Comparison of ENCODE assay signal across 8 mouse cellular contexts in the genomic region with DNA sequence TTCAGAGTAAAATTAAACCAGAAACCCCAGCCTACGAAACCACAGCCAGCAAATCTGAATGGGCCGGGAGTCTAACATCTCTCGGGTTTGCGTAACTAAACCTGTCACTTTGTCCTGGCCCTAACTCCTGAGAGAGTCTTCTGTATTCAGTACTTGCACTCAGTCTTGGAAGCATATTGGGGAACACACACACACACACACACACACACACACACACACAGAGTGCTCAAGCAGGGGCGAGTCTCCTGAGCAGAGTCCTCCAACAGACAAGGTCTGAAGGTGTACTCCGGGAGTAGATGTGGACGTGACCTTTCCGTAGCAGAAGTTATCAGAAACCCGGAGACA. TPM values are rescaled to one million over a fixed set of nuclear protein-coding genes. Genes with fewer than 3 reads are reported as not detected.
A peak's percentile ranks its signal among the peaks of the same experiment; 100 is the strongest.
DNase-seq lines count a peak whose midpoint lies in the region; ATAC-seq lines count a peak whose summit lies in the region.

No protein-coding gene starts in this region.

- peaks cover 15% of the 10 kb centered on the region for H3K4me1 ChIP-seq in heart, embryonic 16.5 days (ENCODE audit: control insufficient read depth, insufficient read depth, low read length)
- H3K4me1 ChIP-seq in hindbrain, embryonic 14.5 days (replicated peaks; ENCODE audit: control insufficient read depth, insufficient read depth, low read length) = peaks cover 22% of the 10 kb centered on the region
- peaks cover 39% of the 10 kb centered on the region for H3K4me1 ChIP-seq in midbrain, embryonic 13.5 days (replicated peaks)

- H3K27ac ChIP-seq in heart, embryonic 16.5 days (ENCODE audit: low read length) = no peak overlapping the region
- H3K27ac ChIP-seq in hindbrain, embryonic 14.5 days = peak overlapping the region; percentile 69; the same call in 1 of the 2 replicates
- H3K27ac ChIP-seq in midbrain, embryonic 13.5 days = peak overlapping the region; percentile 87

- DNase-seq in heart, postnatal 10 days = no peak
- peak; percentile 33 for DNase-seq in brain, adult 2 months (ENCODE audit: low read depth, low spot score)
- no peak for DNase-seq in hindbrain, embryonic 14.5 days (ENCODE audit: low spot score)
- DNase-seq in thymus, postnatal 0 days (ENCODE audit: low spot score) = no peak
- DNase-seq in adrenal gland, adult 18-20 months (ENCODE audit: low spot score in 2 of 2) = no peak
- no peak for DNase-seq in cerebellum, postnatal 4 days (ENCODE audit: low spot score in 2 of 2)

- H3K9me3 ChIP-seq in heart, embryonic 16.5 days (replicated peaks; ENCODE audit: control insufficient read depth, low read length) = peaks cover 3% of the 10 kb centered on the region; the same call in 1 of the 2 replicates
- H3K9me3 ChIP-seq in hindbrain, embryonic 14.5 days (ENCODE audit: control insufficient read depth, low read length) = no peaks in the 10 kb centered on the region
- no peaks in the 10 kb centered on the region for H3K9me3 ChIP-seq in midbrain, embryonic 13.5 days

- peaks cover 55% of the 10 kb centered on the region for H3K27me3 ChIP-seq in heart, embryonic 16.5 days (ENCODE audit: control insufficient read depth, insufficient read depth, low read length)
- H3K27me3 ChIP-seq in hindbrain, embryonic 14.5 days (ENCODE audit: control insufficient read depth, insufficient read depth, low read length) = no peaks in the 10 kb centered on the region
- peaks cover 2% of the 10 kb centered on the region; the same call in 1 of the 2 replicates for H3K27me3 ChIP-seq in midbrain, embryonic 13.5 days

- no peaks in the 10 kb centered on the region for H3K36me3 ChIP-seq in heart, embryonic 16.5 days (ENCODE audit: control insufficient read depth, insufficient read depth)
- no peaks in the 10 kb centered on the region for H3K36me3 ChIP-seq in hindbrain, embryonic 14.5 days (replicated peaks; ENCODE audit: control insufficient read depth, insufficient read depth)
- no peaks in the 10 kb centered on the region for H3K36me3 ChIP-seq in midbrain, embryonic 13.5 days

- H3K4me3 ChIP-seq in heart, embryonic 16.5 days (ENCODE audit: low read length) = peak overlapping the region; percentile 72
- peak overlapping the region; percentile 75 for H3K4me3 ChIP-seq in hindbrain, embryonic 14.5 days (replicated peaks; ENCODE audit: low read length)
- peak overlapping the region; percentile 78 for H3K4me3 ChIP-seq in midbrain, embryonic 13.5 days (replicated peaks)

- peak overlapping the region; percentile 99 for H3K4me2 ChIP-seq in heart, embryonic 16.5 days (ENCODE audit: low read depth, low read length)
- H3K4me2 ChIP-seq in hindbrain, embryonic 14.5 days (replicated peaks) = peak overlapping the region; percentile 100
- H3K4me2 ChIP-seq in midbrain, embryonic 13.5 days (replicated peaks) = peak overlapping the region; percentile 99

- WGBS in heart, embryonic 16.5 days = under 1% methylated on average over 9 of the region's 9 CpGs
- WGBS in hindbrain, embryonic 14.5 days = 2% methylated on average over 9 of the region's 9 CpGs
- WGBS in midbrain, embryonic 13.5 days = 1% methylated on average over 9 of the region's 9 CpGs

- H3K9ac ChIP-seq in heart, embryonic 16.5 days (ENCODE audit: low read length) = peak overlapping the region; percentile 76; the same call in 1 of the 2 replicates
- H3K9ac ChIP-seq in hindbrain, embryonic 14.5 days = peak overlapping the region; percentile 78; the same call in 1 of the 2 replicates
- H3K9ac ChIP-seq in midbrain, embryonic 13.5 days (replicated peaks) = peak overlapping the region; percentile 87

- intact Hi-C loops in heart, postnatal 10 days (cut with DNase I) = loop anchor here (2.0 kb wide), 1 partner anchor 51 kb away; no protein-coding TSS in a partner anchor

- ATAC-seq in heart, embryonic 16.5 days (replicated peaks; ENCODE audit: extremely low read depth, insufficient read depth, low FRiP score) = no peak
- ATAC-seq in hindbrain, embryonic 14.5 days (ENCODE audit: low FRiP score) = no peak
- ATAC-seq in midbrain, embryonic 13.5 days = 0 out of 2 replicates have a peak, but pooled peaks have one; percentile 24

RNA-seq across cellular contexts. Expression of a gene that starts 1.3 kb away (rescaled TPM):
- 1.9 and 3.1 TPM in 2 replicates for polyA plus RNA-seq in heart, embryonic 16.5 days (2015; fragmentation: Nextera tagmentation; extraction: Ambion mirVana)
- 1 to 10 TPM; 2.3 to 2.5 TPM for total RNA-seq in heart, postnatal 10 days (2021)
- polyA plus RNA-seq in hindbrain, embryonic 14.5 days (2014; fragmentation: Nextera tagmentation; extraction: Ambion mirVana) = 4.6 and 5.4 TPM in 2 replicates
- polyA plus RNA-seq in midbrain, embryonic 13.5 days (2015; fragmentation: Nextera tagmentation; extraction: Ambion mirVana) = 15.3 and 28.0 TPM in 2 replicates
- polyA plus RNA-seq in thymus, postnatal 0 days (2015; fragmentation: Nextera tagmentation; extraction: Ambion mirVana) = 6.3 and 6.8 TPM in 2 replicates
- 1 to 10 TPM; 2.5 to 3.8 TPM for total RNA-seq in adrenal gland, adult 18-20 months (2021)
